Mouse (Mus musculus): Measurements from ENCODE around the gene Mthfs. TPM values are rescaled to one million over a fixed set of nuclear protein-coding genes. Genes with fewer than 3 reads are reported as not detected.
"Not testable (repeated sequence)": the region's sequence is repeated elsewhere in the genome, so short reads cannot be mapped to it uniquely, and the experiment has no call there.

Mthfs gene
- polyA plus RNA-seq, 1 experiment from 2014 or later, result 14.3 TPM

DNA sequence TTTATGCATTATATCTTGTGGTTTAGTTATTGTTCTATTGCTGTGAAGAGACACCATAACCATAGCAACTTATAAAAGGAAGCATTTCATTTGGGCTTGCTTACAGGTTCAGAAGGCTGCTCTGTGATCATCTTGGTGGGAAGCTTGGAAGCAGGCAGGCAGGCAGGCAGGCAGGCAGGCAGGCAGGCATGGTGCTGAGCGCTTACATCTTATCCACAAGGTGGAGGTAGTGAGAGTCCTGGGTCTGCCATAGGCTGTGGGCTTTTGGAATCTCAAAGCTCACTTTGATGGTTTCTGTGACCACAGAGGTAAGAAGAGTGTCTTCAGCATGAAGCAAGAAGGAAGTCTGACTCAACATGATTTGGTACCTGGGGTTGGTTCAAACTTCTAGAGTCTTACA is 2.0 kb downstream of the Mthfs start:
- DNase-seq (ENCODE audit: low read depth, low spot score); H3K27me3 ChIP-seq; POLR2A ChIA-PET; in situ Hi-C loops (cut with MboI; ENCODE audit: low pct_unique_long_range_greater_than_20kb); CTCF ChIA-PET: not testable (repeated sequence)
- peak; percentile 43 for TF ChIP-seq CTCF (IDR thresholded peaks at IDR 0.05)
- peak; percentile 37 for ATAC-seq

GRCm38 (mm10) chr9:89218174-89218573 is 7.7 kb downstream of the Mthfs start:
- H3K27me3 ChIP-seq; ATAC-seq; DNase-seq (ENCODE audit: low read depth, low spot score); CTCF ChIA-PET; POLR2A ChIA-PET: not testable (repeated sequence)
- in situ Hi-C loops (cut with MboI; ENCODE audit: low pct_unique_long_range_greater_than_20kb), result loop anchor here (5.0 kb wide), 1 partner anchor 506 kb away; no protein-coding TSS in a partner anchor

- in situ Hi-C loops (cut with MboI; ENCODE audit: low pct_unique_long_range_greater_than_20kb), result loop anchor here (5.0 kb wide), 1 partner anchor 507 kb away; no protein-coding TSS in a partner anchor
- ATAC-seq; CTCF ChIA-PET; DNase-seq (ENCODE audit: low read depth, low spot score); H3K27me3 ChIP-seq; POLR2A ChIA-PET: not testable (repeated sequence)
Observed at GRCm38 (mm10) chr9:89219668-89220067, 9.2 kb downstream of the Mthfs start.

- DNase-seq (ENCODE audit: low read depth, low spot score); POLR2A ChIA-PET; ATAC-seq: not testable (repeated sequence)
Observed at GRCm38 (mm10) chr9:89220704-89221287, 10.3 kb downstream of the Mthfs start.

GRCm38 (mm10) chr9:89226071-89226470 is 15.6 kb downstream of the Mthfs start:
- ATAC-seq (no peak), DNase-seq (ENCODE audit: low read depth, low spot score) (no peak)
- POLR2A ChIA-PET, result no interaction called here
- no peaks in the 10 kb centered on the region for H3K27me3 ChIP-seq
- in situ Hi-C loops (cut with MboI; ENCODE audit: low pct_unique_long_range_greater_than_20kb), result loop anchor here (25.0 kb wide), 1 partner anchor 461 kb away; no protein-coding TSS in a partner anchor
- peak; percentile 26 for TF ChIP-seq CTCF (IDR thresholded peaks at IDR 0.05)
- CTCF ChIA-PET, result no interaction called here

More at GRCm38 (mm10) chr9:89220704-89221287, 10.3 kb downstream of the Mthfs start:
- in situ Hi-C loops (cut with MboI; ENCODE audit: low pct_unique_long_range_greater_than_20kb); CTCF ChIA-PET; H3K27me3 ChIP-seq: not testable (repeated sequence)

DNA sequence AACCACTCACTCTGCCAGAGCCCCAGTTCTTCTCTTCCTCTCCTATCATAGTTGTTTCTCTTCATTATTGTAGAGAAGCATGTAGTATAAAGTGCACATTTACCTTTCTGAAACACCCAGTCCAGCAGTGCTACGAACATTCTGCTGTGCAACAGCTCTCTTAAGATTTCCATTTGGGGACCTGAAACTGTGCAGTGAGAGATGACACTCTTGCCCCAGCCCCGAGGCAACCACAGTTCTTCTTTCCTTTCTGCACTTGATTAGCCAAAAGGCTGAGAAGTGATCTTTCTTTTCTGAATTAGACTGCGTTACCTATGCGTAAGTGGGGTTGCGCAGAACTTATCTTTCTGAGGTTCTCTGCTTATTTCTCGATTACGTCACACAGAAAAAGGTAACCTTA is 17.6 kb downstream of the Mthfs start:
- no peak for ATAC-seq
- in situ Hi-C loops (cut with MboI; ENCODE audit: low pct_unique_long_range_greater_than_20kb), result loop anchor here (25.0 kb wide), 1 partner anchor 459 kb away; no protein-coding TSS in a partner anchor
- DNase-seq (ENCODE audit: low read depth, low spot score), result no peak
- ChIA-PET POLR2A (no interaction called here), CTCF (no interaction called here)
- no peaks in the 10 kb centered on the region for H3K27me3 ChIP-seq
- TF ChIP-seq CTCF (IDR thresholded peaks at IDR 0.05), result no peak

- CTCF ChIA-PET; POLR2A ChIA-PET; H3K27me3 ChIP-seq; DNase-seq (ENCODE audit: low read depth, low spot score); ATAC-seq: not testable (repeated sequence)
- in situ Hi-C loops (cut with MboI; ENCODE audit: low pct_unique_long_range_greater_than_20kb), result loop anchor here (25.0 kb wide), 1 partner anchor 456 kb away; no protein-coding TSS in a partner anchor
- peak; percentile 15 for TF ChIP-seq CTCF (IDR thresholded peaks at IDR 0.05)
Observed at GRCm38 (mm10) chr9:89230897-89231497, 20.5 kb downstream of the Mthfs start.

DNA sequence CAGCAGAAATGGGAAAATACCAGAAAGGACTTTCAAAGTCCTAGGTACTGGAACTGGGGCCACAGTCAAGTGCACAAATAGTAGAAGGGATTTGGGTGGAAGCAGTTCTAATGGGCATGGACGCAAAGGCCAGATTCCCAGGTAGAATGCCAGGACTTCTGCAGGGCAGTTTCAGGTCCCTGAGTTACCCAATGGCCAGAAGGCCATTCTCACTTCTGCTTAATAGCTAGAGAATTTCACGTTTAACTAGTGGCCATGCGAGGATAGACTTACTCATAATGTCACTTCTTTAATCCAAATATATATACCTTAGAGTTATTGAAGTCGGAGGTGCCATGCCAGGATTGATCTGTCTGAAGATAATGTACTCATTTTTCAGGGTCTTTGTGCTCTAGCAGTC is 26.7 kb downstream of the Mthfs start:
- CTCF ChIA-PET; DNase-seq (ENCODE audit: low read depth, low spot score); ATAC-seq; H3K27me3 ChIP-seq; POLR2A ChIA-PET: not testable (repeated sequence)
- in situ Hi-C loops (cut with MboI; ENCODE audit: low pct_unique_long_range_greater_than_20kb), result loop anchor here (25.0 kb wide), 1 partner anchor 450 kb away; no protein-coding TSS in a partner anchor

DNA sequence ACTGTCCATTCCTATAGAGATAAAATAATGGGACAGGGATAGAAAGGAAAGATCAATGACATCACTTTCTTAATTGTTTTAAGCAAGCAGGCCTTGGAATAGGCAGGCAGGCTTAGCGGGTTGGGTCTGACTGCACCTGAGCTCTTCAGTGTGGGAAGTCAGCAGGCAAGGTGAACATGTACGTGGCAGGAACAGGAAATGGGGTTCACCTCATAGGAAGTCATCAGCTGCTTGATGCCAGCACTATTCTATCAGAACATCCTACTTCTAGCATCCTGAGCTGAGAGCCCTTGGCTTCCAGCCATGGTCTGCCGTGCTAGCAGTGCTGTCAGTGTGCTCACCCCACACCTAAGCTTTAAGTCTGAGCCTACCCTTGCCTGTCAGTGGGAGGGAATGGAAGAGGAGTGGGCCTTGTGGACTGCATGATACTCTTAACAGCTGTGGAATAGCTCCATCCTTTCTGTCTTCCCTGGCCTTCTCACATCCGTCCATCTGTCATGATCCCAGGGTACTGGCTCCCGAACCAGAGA is 28.6 kb downstream of the Mthfs start:
- H3K27me3 ChIP-seq; ATAC-seq; POLR2A ChIA-PET; CTCF ChIA-PET; DNase-seq (ENCODE audit: low read depth, low spot score): not testable (repeated sequence)
- in situ Hi-C loops (cut with MboI; ENCODE audit: low pct_unique_long_range_greater_than_20kb), result loop anchor here (25.0 kb wide), 1 partner anchor 448 kb away; no protein-coding TSS in a partner anchor

DNA sequence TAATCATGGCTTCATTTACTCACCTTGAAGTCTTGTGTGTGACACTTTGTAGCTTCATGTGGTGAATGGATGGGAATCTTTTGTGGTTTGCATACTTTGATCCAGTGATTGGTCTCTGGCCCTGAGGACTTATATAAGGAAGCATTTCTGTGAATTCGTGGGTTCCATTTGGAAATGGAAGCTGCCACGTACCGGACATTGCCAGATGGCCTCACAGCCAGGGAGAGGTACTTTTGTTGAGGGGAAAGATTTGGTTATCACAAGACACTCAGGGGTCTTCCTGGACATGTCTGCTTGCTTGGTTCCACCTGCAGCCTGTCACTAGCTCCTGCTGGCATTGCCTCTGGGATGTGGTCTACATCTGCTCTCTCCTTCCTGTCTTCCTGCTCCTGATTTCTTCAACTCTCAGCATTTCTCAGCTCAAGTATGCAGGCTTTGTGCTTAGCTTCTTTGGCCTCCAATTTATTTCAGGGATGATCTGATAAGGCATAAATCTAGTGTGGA is 30.1 kb downstream of the Mthfs start:
- POLR2A ChIA-PET; DNase-seq (ENCODE audit: low read depth, low spot score); H3K27me3 ChIP-seq; ATAC-seq; CTCF ChIA-PET: not testable (repeated sequence)
- in situ Hi-C loops (cut with MboI; ENCODE audit: low pct_unique_long_range_greater_than_20kb), result loop anchor here (25.0 kb wide), 1 partner anchor 447 kb away; no protein-coding TSS in a partner anchor

DNA sequence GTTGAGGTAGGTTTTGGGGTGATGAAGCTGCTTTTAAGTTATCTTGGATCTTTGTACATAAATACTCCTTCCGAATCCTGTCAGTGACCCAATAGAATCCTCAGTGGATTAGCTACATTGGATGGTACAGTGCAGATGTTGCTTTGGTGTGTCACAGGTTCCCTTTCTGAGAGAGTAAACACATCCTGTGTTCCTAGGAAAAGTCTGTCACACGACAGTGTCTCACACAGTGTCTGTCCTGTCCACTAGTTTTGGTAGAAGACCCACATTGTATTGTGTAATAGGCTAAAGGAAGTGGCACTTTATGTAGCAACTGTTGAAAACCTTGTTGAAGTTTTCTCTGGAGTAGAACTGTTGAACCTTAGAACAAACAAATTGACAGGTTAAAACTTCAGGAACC is 42.9 kb downstream of the Mthfs start:
- ATAC-seq (no peak), DNase-seq (ENCODE audit: low read depth, low spot score) (no peak)
- TF ChIP-seq CTCF (IDR thresholded peaks at IDR 0.05), result no peak
- CTCF ChIA-PET, result no interaction called here
- POLR2A ChIA-PET, result no interaction called here
- in situ Hi-C loops (cut with MboI; ENCODE audit: low pct_unique_long_range_greater_than_20kb), result no loop called here
- no peaks in the 10 kb centered on the region for H3K27me3 ChIP-seq

Measured in Patski (cell line).